Mouse (Mus musculus): Measurements from ENCODE around the gene Abi3. TPM values are rescaled to one million over a fixed set of nuclear protein-coding genes. Genes with fewer than 3 reads are reported as not detected.
A peak's percentile ranks its signal among the peaks of the same experiment; 100 is the strongest.

Gene Abi3
- total and polyA plus RNA-seq, 3 experiments, result 24.4 to 74.5 (median 31.4) TPM

- Histone ChIP-seq H3K27ac (ENCODE audit: insufficient read depth, low read depth) (no peak overlapping the region), H3K4me2 (ENCODE audit: insufficient read depth, low read depth, poor library complexity, severe bottlenecking) (no peak overlapping the region), H3K9ac (ENCODE audit: insufficient read depth, low read depth) (no peak overlapping the region), H3K79me2 (replicated peaks; ENCODE audit: control insufficient read depth, extremely low read depth, insufficient read depth, poor library complexity, severe bottlenecking) (0 out of 2 replicates have a peak, but pooled peaks cover 2% of the 10 kb centered on the region), H3K4me3 (replicated peaks in 1 of 3; ENCODE audit: low read depth in 2 of 3, low read length in 2 of 3, poor library complexity in 1 of 3) (no peak overlapping the region), H3K4me1 (ENCODE audit: control insufficient read depth in 1 of 2, insufficient read depth in 2 of 2) (peaks cover 28 to 72% of the 10 kb centered on the region in 2 experiments), H3K27me3 (replicated peaks) (peaks cover 7% of the 10 kb centered on the region), H3K9me3 (replicated peaks; ENCODE audit: low read length) (peaks cover 13% of the 10 kb centered on the region), H3K36me3 (replicated peaks in 1 of 2; ENCODE audit: control insufficient read depth in 1 of 2, insufficient read depth in 1 of 2, low read length in 1 of 2) (peaks cover 43 to 63% of the 10 kb centered on the region in 2 experiments)
- in situ Hi-C loops (cut with MboI; ENCODE audit: low pct_ligation_motif_present, low pct_unique_long_range_greater_than_20kb, low sequenced_read_pairs) (loop anchor here (5.0 kb wide), 1 partner anchor 36 kb away; no protein-coding TSS in a partner anchor), dilution Hi-C loops (cut with MboI; ENCODE audit: extremely low pct_ligation_motif_present, extremely low pct_unique_long_range_greater_than_20kb, low sequenced_read_pairs) (no loop called here)
- DNase-seq (ENCODE audit: extremely low read depth), result no peak
- TF ChIP-seq CTCF (conservative IDR thresholded peaks at IDR 0.05 in 1 of 2, IDR thresholded peaks at IDR 0.05 in 1 of 2; ENCODE audit: low read depth in 2 of 2, low read length in 2 of 2) (0 out of 4 replicates have a peak, but pooled peaks of 1 of the 2 experiments have one; percentile 5), BHLHE40 (IDR thresholded peaks at IDR 0.05; ENCODE audit: low read depth, low read length) (no peak)
These were observed 10.6 kb downstream of the Abi3 start for GRCm38 (mm10) chr11:95831641-95832040.

- H3K4me3 ChIP-seq (replicated peaks in 1 of 3; ENCODE audit: low read depth in 2 of 3, low read length in 2 of 3, poor library complexity in 1 of 3), result no peak overlapping the region
These were observed 11.0 kb downstream of the Abi3 start for GRCm38 (mm10) chr11:95831276-95831619.

GRCm38 (mm10) chr11:95830411-95831275 is 11.6 kb downstream of the Abi3 start:
- in situ Hi-C loops (cut with MboI; ENCODE audit: low pct_ligation_motif_present, low pct_unique_long_range_greater_than_20kb, low sequenced_read_pairs) (loop anchor here (5.0 kb wide), 1 partner anchor 37 kb away; no protein-coding TSS in a partner anchor), dilution Hi-C loops (cut with MboI; ENCODE audit: extremely low pct_ligation_motif_present, extremely low pct_unique_long_range_greater_than_20kb, low sequenced_read_pairs) (no loop called here)
- H3K79me2 ChIP-seq (replicated peaks; ENCODE audit: control insufficient read depth, extremely low read depth, insufficient read depth, poor library complexity, severe bottlenecking), result no peaks in the 10 kb centered on the region
- no peak overlapping the region for H3K4me2 ChIP-seq (ENCODE audit: insufficient read depth, low read depth, poor library complexity, severe bottlenecking)
- peaks cover 20 to 62% of the 10 kb centered on the region in 2 experiments for H3K4me1 ChIP-seq (ENCODE audit: control insufficient read depth in 1 of 2, insufficient read depth in 2 of 2)
- peaks cover 14% of the 10 kb centered on the region for H3K9me3 ChIP-seq (replicated peaks; ENCODE audit: low read length)
- no peak overlapping the region for H3K27ac ChIP-seq (ENCODE audit: insufficient read depth, low read depth)
- H3K9ac ChIP-seq (ENCODE audit: insufficient read depth, low read depth), result no peak overlapping the region
- H3K4me3 ChIP-seq (replicated peaks in 1 of 3; ENCODE audit: low read depth in 2 of 3, low read length in 2 of 3, poor library complexity in 1 of 3), result no peak overlapping the region
- TF ChIP-seq EP300 (IDR thresholded peaks at IDR 0.05; ENCODE audit: low read length), result no peak
- no peak for TF ChIP-seq TCF12 (IDR thresholded peaks at IDR 0.05; ENCODE audit: low read depth, low read length)
- peaks cover 12% of the 10 kb centered on the region for H3K27me3 ChIP-seq (replicated peaks)
- DNase-seq (ENCODE audit: extremely low read depth), result no peak
- peaks cover 36 to 53% of the 10 kb centered on the region in 2 experiments for H3K36me3 ChIP-seq (replicated peaks in 1 of 2; ENCODE audit: control insufficient read depth in 1 of 2, insufficient read depth in 1 of 2, low read length in 1 of 2)

More at GRCm38 (mm10) chr11:95831276-95831619, 11.0 kb downstream of the Abi3 start:
- dilution Hi-C loops (cut with MboI; ENCODE audit: extremely low pct_ligation_motif_present, extremely low pct_unique_long_range_greater_than_20kb, low sequenced_read_pairs) (no loop called here), in situ Hi-C loops (cut with MboI; ENCODE audit: low pct_ligation_motif_present, low pct_unique_long_range_greater_than_20kb, low sequenced_read_pairs) (loop anchor here (5.0 kb wide), 1 partner anchor 36 kb away; no protein-coding TSS in a partner anchor)
- Histone ChIP-seq H3K36me3 (replicated peaks in 1 of 2; ENCODE audit: control insufficient read depth in 1 of 2, insufficient read depth in 1 of 2, low read length in 1 of 2) (peaks cover 39 to 59% of the 10 kb centered on the region in 2 experiments), H3K9ac (ENCODE audit: insufficient read depth, low read depth) (no peak overlapping the region), H3K9me3 (replicated peaks; ENCODE audit: low read length) (peaks cover 13% of the 10 kb centered on the region), H3K27ac (ENCODE audit: insufficient read depth, low read depth) (no peak overlapping the region), H3K27me3 (replicated peaks) (peaks cover 11% of the 10 kb centered on the region), H3K4me2 (ENCODE audit: insufficient read depth, low read depth, poor library complexity, severe bottlenecking) (no peak overlapping the region), H3K4me1 (ENCODE audit: control insufficient read depth in 1 of 2, insufficient read depth in 2 of 2) (peaks cover 25 to 68% of the 10 kb centered on the region in 2 experiments), H3K79me2 (replicated peaks; ENCODE audit: control insufficient read depth, extremely low read depth, insufficient read depth, poor library complexity, severe bottlenecking) (0 out of 2 replicates have a peak, but pooled peaks cover 2% of the 10 kb centered on the region)
- DNase-seq (ENCODE audit: extremely low read depth), result no peak
- TF ChIP-seq CHD1 (IDR thresholded peaks at IDR 0.05; ENCODE audit: low read depth, low read length) (no peak), MAZ (IDR thresholded peaks at IDR 0.05; ENCODE audit: low read depth, low read length) (no peak), ZKSCAN1 (IDR thresholded peaks at IDR 0.05; ENCODE audit: borderline replicate concordance, low read depth, low read length) (no peak), IRF4 (IDR thresholded peaks at IDR 0.05; ENCODE audit: low read depth, low read length) (no peak), JUND (conservative IDR thresholded peaks at IDR 0.05; ENCODE audit: low read depth, low read length) (no peak), USF1 (IDR thresholded peaks at IDR 0.05; ENCODE audit: low read depth, low read length) (no peak), BHLHE40 (IDR thresholded peaks at IDR 0.05; ENCODE audit: low read depth, low read length) (no peak), TCF12 (IDR thresholded peaks at IDR 0.05; ENCODE audit: low read depth, low read length) (no peak), E2F4 (IDR thresholded peaks at IDR 0.05; ENCODE audit: insufficient replicate concordance, low read depth, low read length) (no peak)

All from CH12.LX (cell line).